Mouse (Mus musculus): ENCODE measurements around the gene Wdr66. TPM values are rescaled to one million over a fixed set of nuclear protein-coding genes. Genes with fewer than 3 reads are reported as not detected.

Wdr66 gene
- polyA plus RNA-seq, 2 experiments: 0.11 TPM; not detected in 1

DNA sequence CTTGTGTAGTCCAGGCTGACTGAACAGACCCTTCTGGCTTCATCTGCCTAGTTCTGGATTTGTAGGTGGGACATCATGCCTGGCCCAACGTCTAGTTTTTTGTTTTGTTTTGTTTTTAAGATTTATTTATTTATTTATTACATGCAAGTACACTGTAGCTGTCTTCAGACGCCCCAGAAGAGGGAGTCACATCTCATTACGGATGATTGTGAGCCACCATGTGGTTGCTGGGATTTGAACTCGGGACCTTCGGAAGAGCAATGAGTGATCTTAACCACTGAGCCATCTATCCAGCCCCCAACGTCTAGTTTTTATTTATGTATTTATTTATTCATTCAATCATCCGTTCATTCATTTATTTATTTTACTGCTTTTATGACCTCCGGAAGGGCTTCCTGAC is 512 bp upstream of the Wdr66 start:
- TF ChIP-seq EP300 (IDR thresholded peaks at IDR 0.05; ENCODE audit: low read depth): no peak
- no peak for TF ChIP-seq CTCF (IDR thresholded peaks at IDR 0.05; ENCODE audit: low read depth)
- Histone ChIP-seq H3K27ac (no peak overlapping the region), H3K27me3 (ENCODE audit: control insufficient read depth, insufficient read depth, low read length) (no peaks in the 10 kb centered on the region), H3K4me1 (replicated peaks; ENCODE audit: control insufficient read depth in 2 of 2, insufficient read depth in 2 of 2, low read length in 1 of 2) (no peaks in the 10 kb centered on the region), H3K4me3 (ENCODE audit: insufficient read depth in 1 of 2, low read depth in 2 of 2, low read length in 2 of 2) (no peak overlapping the region), H3K4me2 (ENCODE audit: low read depth) (no peak overlapping the region), H3K9me3 (ENCODE audit: control insufficient read depth, low read length) (no peaks in the 10 kb centered on the region), H3K36me3 (replicated peaks; ENCODE audit: control insufficient read depth, insufficient read depth, low read depth) (no peaks in the 10 kb centered on the region; the same call in 1 of the 2 replicates), H3K9ac (replicated peaks) (no peak overlapping the region)
- DNase-seq (ENCODE audit: low read depth in 3 of 3, low spot score in 3 of 3) (no peak), ATAC-seq (ENCODE audit: insufficient read depth) (no peak)
- 60% methylated on average over 8 of the region's 8 CpGs for WGBS (ENCODE audit: insufficient replicate concordance)

DNA sequence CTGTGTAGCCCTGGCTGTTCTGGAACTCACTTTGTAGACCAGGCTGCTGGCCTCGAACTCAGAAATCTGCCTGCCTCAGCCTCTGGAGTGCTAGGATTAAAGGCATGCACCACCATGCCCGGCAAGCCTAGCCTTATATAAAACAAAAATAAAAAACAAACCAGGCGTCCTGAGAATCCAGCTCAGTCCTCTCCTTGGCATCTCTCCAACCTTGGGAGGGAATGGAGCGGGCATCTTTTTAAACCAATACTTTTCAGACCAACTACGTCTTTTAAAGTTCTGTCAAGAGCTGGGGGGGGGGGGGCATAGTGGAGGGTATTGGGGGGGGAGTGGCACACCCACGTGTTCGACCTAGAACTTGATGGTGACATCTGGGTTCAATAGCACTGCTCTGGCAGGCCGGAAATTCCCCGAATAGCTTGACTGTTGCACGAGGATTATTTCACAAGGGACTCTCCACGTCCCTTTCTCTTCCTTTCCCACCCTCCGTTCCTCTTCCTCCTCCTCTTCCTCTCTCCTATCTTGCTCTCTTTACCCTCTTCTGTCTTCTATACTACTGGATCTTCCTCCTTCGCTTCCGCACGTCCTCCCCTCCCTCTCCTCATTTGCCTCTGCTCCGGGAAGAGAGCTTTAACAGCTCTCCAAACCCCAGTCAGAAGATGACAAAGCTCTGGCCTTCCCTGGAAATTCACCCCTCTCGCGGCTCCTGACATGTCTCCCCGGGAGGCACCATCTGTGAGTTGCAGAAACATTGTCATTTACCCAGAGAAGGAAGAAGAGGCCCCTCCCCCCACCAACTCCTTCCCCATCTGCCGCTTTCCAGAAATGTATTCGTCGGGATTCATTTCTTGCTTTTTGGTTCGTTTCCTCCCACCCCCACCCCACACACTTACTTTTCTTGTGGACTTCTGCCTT is 5.2 kb downstream of the Wdr66 start:
- Histone ChIP-seq H3K9me3 (ENCODE audit: control insufficient read depth, low read length) (no peaks in the 10 kb centered on the region), H3K36me3 (replicated peaks; ENCODE audit: control insufficient read depth, insufficient read depth, low read depth) (no peaks in the 10 kb centered on the region), H3K4me1 (replicated peaks; ENCODE audit: control insufficient read depth in 2 of 2, insufficient read depth in 2 of 2, low read length in 1 of 2) (peaks cover 0 to 2% of the 10 kb centered on the region in 2 experiments; a peak in 1 of 4 replicates), H3K27me3 (ENCODE audit: control insufficient read depth, insufficient read depth, low read length) (no peaks in the 10 kb centered on the region), H3K9ac (replicated peaks) (no peak overlapping the region), H3K4me2 (ENCODE audit: low read depth) (no peak overlapping the region), H3K27ac (no peak overlapping the region), H3K4me3 (ENCODE audit: insufficient read depth in 1 of 2, low read depth in 2 of 2, low read length in 2 of 2) (0 out of 4 replicates have a peak overlapping the region, but pooled peaks of 1 of the 2 experiments have one; percentile 6)
- no peak for TF ChIP-seq EP300 (IDR thresholded peaks at IDR 0.05; ENCODE audit: low read depth)
- TF ChIP-seq CTCF (IDR thresholded peaks at IDR 0.05; ENCODE audit: low read depth): no peak
- DNase-seq (ENCODE audit: low read depth in 3 of 3, low spot score in 3 of 3) (no peak), ATAC-seq (ENCODE audit: insufficient read depth) (no peak)
- WGBS (ENCODE audit: insufficient replicate concordance): 26% methylated on average over 23 of the region's 23 CpGs

DNA sequence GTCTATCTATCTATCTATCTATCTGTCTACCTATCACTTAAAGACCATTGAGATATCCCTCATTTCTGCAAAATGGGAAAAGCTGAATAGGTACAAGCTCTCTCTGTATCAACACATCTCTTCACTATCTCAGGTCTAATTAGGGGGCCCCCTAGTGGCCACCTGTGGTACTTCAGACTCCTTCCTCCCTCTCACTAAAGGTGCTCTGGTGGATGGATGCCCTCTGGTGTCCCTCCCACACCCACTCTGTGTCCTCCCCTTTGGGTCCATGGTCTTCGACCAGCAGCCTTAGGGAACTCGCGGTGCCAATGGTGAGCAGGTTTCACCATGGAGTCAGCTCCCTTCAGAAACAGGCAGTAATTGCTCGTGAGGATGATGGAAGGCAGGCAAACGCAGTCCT is 7.1 kb downstream of the Wdr66 start:
- no peak overlapping the region for H3K4me3 ChIP-seq (ENCODE audit: insufficient read depth in 1 of 2, low read depth in 2 of 2, low read length in 2 of 2)

DNA sequence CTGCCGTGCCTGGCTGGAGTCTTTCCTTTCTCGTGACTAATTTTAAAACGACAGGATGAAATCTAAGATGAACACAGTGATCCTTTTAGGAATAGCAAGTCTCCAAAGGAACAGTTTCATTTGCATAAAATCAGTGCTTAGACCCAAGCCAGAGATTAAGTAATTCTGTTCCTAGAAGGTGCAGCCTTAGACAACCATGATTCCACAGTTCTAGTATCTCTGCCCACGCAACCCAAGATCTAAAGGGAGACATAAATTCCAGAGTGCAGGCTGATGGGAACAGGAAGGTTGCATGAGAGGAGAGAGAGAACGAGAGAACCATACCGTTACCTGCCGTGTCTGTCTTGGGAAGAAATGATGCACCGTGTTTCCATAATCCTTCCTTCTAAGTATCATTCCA is 8.8 kb downstream of the Wdr66 start:
- H3K27me3 ChIP-seq (ENCODE audit: control insufficient read depth, insufficient read depth, low read length): no peaks in the 10 kb centered on the region
- H3K9me3 ChIP-seq (ENCODE audit: control insufficient read depth, low read length): no peaks in the 10 kb centered on the region
- H3K4me2 ChIP-seq (ENCODE audit: low read depth): no peak overlapping the region
- ATAC-seq (ENCODE audit: insufficient read depth): no peak
- TF ChIP-seq EP300 (IDR thresholded peaks at IDR 0.05; ENCODE audit: low read depth) (no peak), CTCF (IDR thresholded peaks at IDR 0.05; ENCODE audit: low read depth) (no peak)
- H3K9ac ChIP-seq (replicated peaks): no peak overlapping the region
- peaks cover 0 to 2% of the 10 kb centered on the region in 2 experiments; a peak in 1 of 4 replicates for H3K4me1 ChIP-seq (replicated peaks; ENCODE audit: control insufficient read depth in 2 of 2, insufficient read depth in 2 of 2, low read length in 1 of 2)
- H3K4me3 ChIP-seq (ENCODE audit: insufficient read depth in 1 of 2, low read depth in 2 of 2, low read length in 2 of 2): no peak overlapping the region
- no peaks in the 10 kb centered on the region for H3K36me3 ChIP-seq (replicated peaks; ENCODE audit: control insufficient read depth, insufficient read depth, low read depth)
- H3K27ac ChIP-seq: no peak overlapping the region
- 70% methylated on average over 8 of the region's 8 CpGs for WGBS (ENCODE audit: insufficient replicate concordance)
- DNase-seq (ENCODE audit: low read depth in 3 of 3, low spot score in 3 of 3): no peak

More for the DNA sequence above, 7.1 kb downstream of the Wdr66 start:
- H3K27ac ChIP-seq: no peak overlapping the region
- no peaks in the 10 kb centered on the region for H3K36me3 ChIP-seq (replicated peaks; ENCODE audit: control insufficient read depth, insufficient read depth, low read depth)
- ATAC-seq (ENCODE audit: insufficient read depth) (no peak), DNase-seq (ENCODE audit: low read depth in 3 of 3, low spot score in 3 of 3) (peak; percentile 33 to 48 (median 34))
- no peak overlapping the region for H3K9ac ChIP-seq (replicated peaks)
- H3K9me3 ChIP-seq (ENCODE audit: control insufficient read depth, low read length): no peaks in the 10 kb centered on the region
- no peak for TF ChIP-seq EP300 (IDR thresholded peaks at IDR 0.05; ENCODE audit: low read depth)
- peak; percentile 88 for TF ChIP-seq CTCF (IDR thresholded peaks at IDR 0.05; ENCODE audit: low read depth)
- no peaks in the 10 kb centered on the region for H3K27me3 ChIP-seq (ENCODE audit: control insufficient read depth, insufficient read depth, low read length)
- no peak overlapping the region for H3K4me2 ChIP-seq (ENCODE audit: low read depth)
- WGBS (ENCODE audit: insufficient replicate concordance): 48% methylated on average over 5 of the region's 5 CpGs
- peaks cover 0 to 2% of the 10 kb centered on the region in 2 experiments; a peak in 1 of 4 replicates for H3K4me1 ChIP-seq (replicated peaks; ENCODE audit: control insufficient read depth in 2 of 2, insufficient read depth in 2 of 2, low read length in 1 of 2)

DNA sequence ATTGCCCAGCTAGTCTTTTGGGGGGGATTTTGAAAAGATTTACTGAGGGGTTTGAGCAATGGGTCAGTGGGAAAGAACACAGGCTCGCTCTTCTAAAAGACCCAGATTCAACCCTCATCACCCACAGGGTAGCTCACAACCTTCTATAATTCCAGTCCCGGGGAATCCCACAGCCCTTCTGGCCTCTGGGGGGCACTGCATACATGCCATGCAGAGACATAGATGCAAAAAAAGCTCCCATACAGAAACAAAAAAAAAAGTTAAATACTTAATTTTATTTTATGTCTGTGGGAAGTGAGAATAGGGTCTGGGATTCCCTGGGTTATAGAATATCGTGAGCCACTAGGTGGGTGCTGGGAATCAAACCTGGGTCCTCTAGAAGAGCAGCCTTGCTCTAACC is 15.0 kb downstream of the Wdr66 start:
- no peak for TF ChIP-seq EP300 (IDR thresholded peaks at IDR 0.05; ENCODE audit: low read depth)
- 0 out of 2 replicates have a peak, but pooled peaks have one; percentile 4 for TF ChIP-seq CTCF (IDR thresholded peaks at IDR 0.05; ENCODE audit: low read depth)

More for the DNA sequence above, 15.0 kb downstream of the Wdr66 start:
- no peaks in the 10 kb centered on the region for H3K27me3 ChIP-seq (ENCODE audit: control insufficient read depth, insufficient read depth, low read length)
- no peak overlapping the region for H3K4me2 ChIP-seq (ENCODE audit: low read depth)
- ATAC-seq (ENCODE audit: insufficient read depth) (no peak), DNase-seq (ENCODE audit: low read depth in 3 of 3, low spot score in 3 of 3) (no peak)
- H3K4me3 ChIP-seq (ENCODE audit: insufficient read depth in 1 of 2, low read depth in 2 of 2, low read length in 2 of 2): no peak overlapping the region
- WGBS (ENCODE audit: insufficient replicate concordance): 69% methylated on average over 3 of the region's 3 CpGs
- H3K27ac ChIP-seq: no peak overlapping the region
- H3K9ac ChIP-seq (replicated peaks): no peak overlapping the region
- H3K36me3 ChIP-seq (replicated peaks; ENCODE audit: control insufficient read depth, insufficient read depth, low read depth): no peaks in the 10 kb centered on the region
- no peaks in the 10 kb centered on the region for H3K4me1 ChIP-seq (replicated peaks; ENCODE audit: control insufficient read depth in 2 of 2, insufficient read depth in 2 of 2, low read length in 1 of 2)
- H3K9me3 ChIP-seq (ENCODE audit: control insufficient read depth, low read length): no peaks in the 10 kb centered on the region
